Mouse (Mus musculus): ENCODE results near the gene Upf2.

- TF ChIP-seq GATA1 (IDR thresholded peaks at IDR 0.05; ENCODE audit: low read length) (no peak), TAL1 (IDR thresholded peaks at IDR 0.05; ENCODE audit: low read length) (no peak)
Observed at GRCm38 (mm10) chr2:5950766-5951595, at the start of gene Upf2.

Measured in erythroblast, embryonic 14.5 days (primary cell).